Mouse (Mus musculus): ENCODE measurements around the gene Slc17a4.

Slc17a4 gene

GRCm38 (mm10) chr13:23889011-23889605 lies 25.7 kb downstream of the Slc17a4 start:
- DNase-seq: no peak

- no peak for DNase-seq
These were observed 27.6 kb downstream of the Slc17a4 start for GRCm38 (mm10) chr13:23887026-23887725.

GRCm38 (mm10) chr13:23885540-23885939 lies 29.3 kb downstream of the Slc17a4 start:
- DNase-seq: no peak

GRCm38 (mm10) chr13:23879636-23880035 lies 35.2 kb downstream of the Slc17a4 start:
- no peak for DNase-seq

GRCm38 (mm10) chr13:23879106-23879505 lies 35.7 kb downstream of the Slc17a4 start:
- no peak for DNase-seq

- DNase-seq: no peak
These were observed 41.7 kb downstream of the Slc17a4 start for GRCm38 (mm10) chr13:23873141-23873540.

- no peak for DNase-seq
These were observed 44.8 kb downstream of the Slc17a4 start for GRCm38 (mm10) chr13:23869996-23870395.

GRCm38 (mm10) chr13:23868790-23869533 lies 45.8 kb downstream of the Slc17a4 start:
- DNase-seq: no peak

GRCm38 (mm10) chr13:23867405-23867804 lies 47.4 kb downstream of the Slc17a4 start, which contains the start of gene Slc17a1:
Gene Slc17a1, plus strand, starts transcription at chr13:23867750.
- DNase-seq: no peak

- DNase-seq: no peak
These were observed 47.8 kb downstream of the Slc17a4 start for GRCm38 (mm10) chr13:23867000-23867399.

GRCm38 (mm10) chr13:23866086-23866710 lies 48.6 kb downstream of the Slc17a4 start:
- DNase-seq: no peak

GRCm38 (mm10) chr13:23864711-23865110 lies 50.1 kb downstream of the Slc17a4 start:
- DNase-seq: no peak

GRCm38 (mm10) chr13:23861815-23862214 lies 53.0 kb downstream of the Slc17a4 start:
- DNase-seq: no peak

GRCm38 (mm10) chr13:23856401-23856800 lies 58.4 kb downstream of the Slc17a4 start:
- DNase-seq: no peak

- no peak for DNase-seq
These were observed 65.5 kb downstream of the Slc17a4 start for GRCm38 (mm10) chr13:23849299-23849698.

Measured in cerebellum, adult 11 months (tissue).